Mouse (Mus musculus): ENCODE results near the gene 4930402H24Rik. TPM values are rescaled to one million over a fixed set of nuclear protein-coding genes. Genes with fewer than 3 reads are reported as not detected.

4930402H24Rik gene
- polyA plus RNA-seq, 1 experiment from 2014 or later, result 11.0 TPM

- no peak for DNase-seq (ENCODE audit: low spot score)
Observed at GRCm38 (mm10) chr2:130735281-130735680, 170.9 kb downstream of the 4930402H24Rik start.

DNA sequence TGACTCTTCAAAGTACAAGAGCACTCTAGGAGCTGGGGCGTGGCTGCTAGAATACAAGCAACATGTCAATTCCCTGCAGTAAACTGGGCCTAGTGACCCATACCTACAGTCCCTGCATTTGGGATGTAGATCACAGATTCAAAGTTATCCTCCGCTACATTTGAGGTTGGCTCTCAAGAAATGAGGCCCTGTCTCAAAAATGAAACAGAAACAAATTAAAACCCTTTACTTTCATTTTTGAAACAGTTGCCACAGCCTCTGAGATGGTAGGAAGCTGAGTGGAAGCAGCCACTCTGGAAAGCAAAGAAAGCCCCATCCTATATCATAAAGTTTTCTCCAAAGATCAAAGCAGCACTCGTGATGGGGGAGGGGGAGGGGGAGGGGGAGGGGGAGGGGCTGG, 172.8 kb downstream of the 4930402H24Rik start:
- DNase-seq (ENCODE audit: low spot score), result no peak

GRCm38 (mm10) chr2:130731855-130732254, 174.4 kb downstream of the 4930402H24Rik start:
- no peak for DNase-seq (ENCODE audit: low spot score)

DNA sequence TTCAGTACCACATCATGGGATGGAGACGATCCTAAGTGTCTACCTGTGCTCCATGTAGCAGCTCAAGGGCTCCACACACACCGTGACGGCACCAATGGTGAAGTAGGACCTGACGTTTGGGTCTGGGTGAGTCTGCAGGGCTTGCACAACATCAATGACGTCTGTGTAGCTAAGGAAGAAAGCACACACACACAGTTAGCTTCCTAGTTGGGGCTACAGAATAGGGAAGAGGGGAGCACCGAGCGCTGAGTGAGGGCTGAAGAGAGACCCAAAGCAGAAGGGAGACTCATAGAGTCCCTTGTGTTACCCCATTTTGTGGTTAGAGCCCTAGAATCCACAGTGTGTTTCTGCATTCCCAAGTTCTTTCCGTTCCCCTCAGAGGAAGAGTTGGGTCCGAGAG, 175.5 kb downstream of the 4930402H24Rik start:
- no peak for DNase-seq (ENCODE audit: low spot score)

GRCm38 (mm10) chr2:130728906-130729585, 177.2 kb downstream of the 4930402H24Rik start:
- no peak for DNase-seq (ENCODE audit: low spot score)

GRCm38 (mm10) chr2:130727752-130728151, 178.5 kb downstream of the 4930402H24Rik start:
- DNase-seq (ENCODE audit: low spot score), result no peak

DNA sequence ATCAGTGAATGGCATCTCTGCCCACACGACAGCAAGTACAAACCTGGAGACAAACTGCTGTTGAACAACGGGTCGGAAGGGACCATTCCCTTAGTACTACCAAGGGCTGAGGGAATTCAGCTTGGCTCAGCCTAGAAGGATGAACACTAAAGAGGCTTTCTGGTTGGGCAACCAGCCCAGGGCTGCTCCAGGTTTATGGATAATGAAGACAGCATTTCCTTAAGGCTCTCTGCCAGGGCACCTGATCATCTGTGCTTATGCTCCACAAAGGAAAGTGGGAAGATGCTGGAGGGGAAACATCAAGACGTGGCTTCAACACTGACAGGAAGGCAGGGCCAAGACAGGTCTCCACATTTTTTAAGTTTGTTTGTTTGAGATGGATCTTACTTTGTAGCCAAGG, 181.8 kb downstream of the 4930402H24Rik start:
- DNase-seq (ENCODE audit: low spot score), result no peak

- DNase-seq (ENCODE audit: low spot score), result no peak
Observed at GRCm38 (mm10) chr2:130717951-130718350, 188.3 kb downstream of the 4930402H24Rik start.

- DNase-seq (ENCODE audit: low spot score), result no peak
Observed at GRCm38 (mm10) chr2:130707057-130707456, 199.1 kb downstream of the 4930402H24Rik start.

DNA sequence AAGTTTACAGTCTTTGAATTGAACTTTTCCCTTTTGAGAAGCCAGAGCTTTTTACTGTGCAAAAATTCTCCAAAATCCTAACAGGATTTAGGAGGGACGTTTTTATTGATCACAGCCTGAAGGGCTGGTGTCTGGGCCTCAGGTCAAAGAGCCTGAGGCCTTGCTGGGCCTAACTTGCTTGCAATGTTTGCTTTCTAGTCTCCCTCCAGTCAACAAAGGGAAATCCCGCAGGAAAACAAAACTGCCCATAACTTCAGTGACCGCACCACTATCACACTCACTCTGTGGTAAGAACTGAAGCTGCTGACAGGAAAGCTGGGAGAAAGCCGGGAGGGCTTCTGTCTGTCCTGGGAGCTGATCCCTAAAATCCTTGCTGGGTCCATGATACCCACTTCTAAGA, 199.6 kb downstream of the 4930402H24Rik start:
- no peak for DNase-seq (ENCODE audit: low spot score)

GRCm38 (mm10) chr2:130705178-130705577, 201.0 kb downstream of the 4930402H24Rik start:
- DNase-seq (ENCODE audit: low spot score), result no peak

DNA sequence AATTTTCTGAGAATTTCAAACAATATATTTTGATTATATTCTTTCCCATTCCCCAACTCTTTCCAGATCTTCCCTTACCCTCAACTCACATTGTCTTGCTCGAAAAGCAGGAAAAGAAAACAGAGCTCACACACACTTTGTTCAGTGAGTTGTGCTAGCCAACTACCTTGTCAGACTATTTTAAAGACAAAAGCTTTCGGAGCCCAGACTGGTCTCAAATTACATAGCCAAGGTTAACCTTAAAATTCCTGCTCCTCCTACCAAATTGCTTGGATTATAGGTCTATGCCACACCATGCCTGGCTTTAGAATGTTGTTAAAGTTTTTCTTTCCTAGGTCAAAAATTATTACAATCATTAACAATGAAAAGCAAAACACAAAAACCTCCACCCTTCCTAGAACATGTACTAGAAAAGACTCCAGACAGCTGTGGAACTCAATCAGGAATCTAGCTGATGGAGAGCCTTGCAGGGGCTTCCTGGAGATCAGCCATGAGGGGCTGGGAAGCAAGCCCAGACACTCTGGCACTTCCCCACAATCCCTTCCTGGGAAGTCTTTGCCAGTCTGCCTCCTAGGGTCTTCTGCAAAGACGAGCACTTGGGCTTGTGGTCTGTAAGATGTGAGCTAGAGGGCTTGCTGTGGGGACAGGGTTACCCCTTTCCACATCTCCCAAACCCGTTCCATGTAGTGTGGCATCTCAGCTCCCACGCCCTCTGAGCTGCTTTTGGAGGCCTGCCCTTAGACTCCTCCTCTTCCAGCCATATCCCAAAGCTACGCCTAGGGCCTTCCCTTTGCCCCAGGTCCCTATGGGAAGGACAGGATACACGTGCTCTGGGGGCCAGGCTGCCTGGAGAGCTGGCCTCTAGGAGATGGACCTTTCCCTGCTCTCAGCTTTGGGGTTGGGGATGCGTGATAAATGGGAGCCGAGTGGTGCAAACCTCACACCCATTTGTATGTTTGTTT, 201.9 kb downstream of the 4930402H24Rik start:
- DNase-seq (ENCODE audit: low spot score), result no peak

DNA sequence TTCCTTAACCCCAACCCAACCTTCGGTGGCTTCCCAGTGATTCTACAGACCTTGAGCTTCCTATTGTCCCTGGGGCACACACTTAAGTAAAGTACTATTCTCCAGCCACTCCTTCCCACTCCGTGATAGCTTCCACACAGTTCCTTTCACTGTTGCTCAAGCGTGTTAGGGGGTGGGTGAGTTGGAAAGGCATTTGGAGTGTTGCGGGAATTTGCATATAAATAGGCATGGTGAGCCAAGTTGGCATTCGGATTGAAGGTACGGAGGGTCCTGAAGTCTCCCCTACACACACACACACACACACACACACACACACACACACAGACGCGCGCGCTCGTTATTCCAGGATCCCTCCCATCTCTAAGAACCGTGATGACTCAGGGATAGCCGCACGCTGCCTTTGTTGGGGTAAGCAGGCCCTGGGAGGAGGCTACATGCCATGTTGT, 208.4 kb downstream of the 4930402H24Rik start:
- no peak for DNase-seq (ENCODE audit: low spot score)

GRCm38 (mm10) chr2:130697153-130697810, 208.9 kb downstream of the 4930402H24Rik start, which contains the start of gene Slc4a11:
TSS of gene Slc4a11 (minus strand) at chr2:130697519.
- peak; percentile 57 for DNase-seq (ENCODE audit: low spot score)

DNA sequence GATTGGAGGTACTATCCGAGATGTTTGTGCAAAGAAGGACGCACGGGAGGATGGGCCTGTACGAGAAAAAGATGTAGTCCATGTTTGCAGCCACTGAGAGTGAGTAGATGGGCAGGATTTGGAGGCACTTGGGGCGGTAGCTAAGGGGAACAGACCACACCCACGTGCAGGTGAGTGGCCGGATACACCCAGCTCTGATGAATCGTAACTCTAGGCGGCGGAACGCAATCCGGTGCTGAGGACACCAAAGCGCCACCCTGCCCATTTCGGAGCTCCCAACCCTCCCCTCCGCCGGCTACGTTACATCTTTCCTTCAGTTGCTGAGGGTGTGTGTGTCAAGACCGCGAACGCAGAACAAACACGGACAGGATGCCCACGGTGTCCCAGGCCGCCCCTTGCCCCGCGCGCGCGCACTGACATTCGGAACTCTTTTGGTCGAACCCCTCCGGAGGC, 209.5 kb downstream of the 4930402H24Rik start:
- peak; percentile 41 for DNase-seq (ENCODE audit: low spot score)

DNA sequence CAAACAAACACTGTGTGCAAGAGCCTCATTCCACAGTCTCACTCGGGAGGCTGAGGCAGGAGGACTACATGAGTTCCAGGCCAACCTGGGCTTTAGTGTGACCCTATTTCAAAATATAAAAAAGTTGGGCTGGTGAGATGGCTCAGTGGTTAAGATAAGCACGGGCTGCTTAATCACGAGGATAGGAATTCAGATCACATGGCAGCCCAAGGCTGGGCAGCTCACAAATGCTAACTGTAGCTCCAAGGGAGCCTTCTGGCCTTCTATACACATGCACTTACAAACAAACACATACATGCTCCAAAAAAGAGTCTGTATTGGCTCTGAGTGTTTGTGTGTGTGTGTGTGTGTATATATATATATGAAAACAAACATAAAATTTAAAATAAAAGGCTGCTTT, 212.6 kb downstream of the 4930402H24Rik start:
- DNase-seq (ENCODE audit: low spot score), result no peak

- no peak for DNase-seq (ENCODE audit: low spot score)
Observed at GRCm38 (mm10) chr2:130689011-130689410, 217.2 kb downstream of the 4930402H24Rik start.

DNA sequence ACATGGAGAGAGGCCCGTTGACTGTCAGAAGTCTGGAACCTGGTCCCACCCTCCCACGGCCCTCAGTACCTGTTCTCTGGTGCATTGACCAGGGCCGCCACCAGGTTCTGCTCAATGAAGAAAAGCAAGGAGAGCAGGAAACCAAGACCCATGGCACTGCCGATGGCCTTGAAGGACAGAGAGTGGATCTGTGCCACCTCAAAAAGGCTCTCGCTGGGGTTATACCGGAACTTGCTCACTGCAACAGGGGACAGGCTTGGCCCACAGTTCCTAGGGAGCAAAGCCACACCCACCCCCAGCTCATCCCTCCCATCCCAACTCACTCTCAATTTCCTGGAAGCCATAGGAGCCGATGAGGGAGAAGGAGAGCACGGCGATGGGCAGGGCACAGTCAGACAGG, 220.8 kb downstream of the 4930402H24Rik start:
- no peak for DNase-seq (ENCODE audit: low spot score)

DNA sequence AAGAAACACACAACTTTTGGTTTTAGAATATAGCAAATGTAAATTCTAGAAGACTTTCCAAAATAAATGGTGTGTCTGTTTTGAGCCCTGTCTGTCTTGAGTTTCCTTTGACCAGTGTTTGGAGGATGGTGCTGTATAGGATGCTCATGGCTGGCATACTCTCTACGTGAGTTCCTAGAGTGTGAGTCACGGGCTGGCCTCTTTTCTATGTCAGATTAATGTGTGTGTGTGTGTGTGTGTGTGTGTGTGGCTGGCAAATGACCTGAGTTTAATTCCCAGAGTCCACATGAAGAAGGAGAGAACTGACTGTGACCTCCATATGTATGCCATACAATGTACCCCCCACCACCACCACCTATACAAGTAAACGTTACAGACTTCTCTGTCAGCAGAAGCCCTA, 224.7 kb downstream of the 4930402H24Rik start:
- no peak for DNase-seq (ENCODE audit: low spot score)

DNA sequence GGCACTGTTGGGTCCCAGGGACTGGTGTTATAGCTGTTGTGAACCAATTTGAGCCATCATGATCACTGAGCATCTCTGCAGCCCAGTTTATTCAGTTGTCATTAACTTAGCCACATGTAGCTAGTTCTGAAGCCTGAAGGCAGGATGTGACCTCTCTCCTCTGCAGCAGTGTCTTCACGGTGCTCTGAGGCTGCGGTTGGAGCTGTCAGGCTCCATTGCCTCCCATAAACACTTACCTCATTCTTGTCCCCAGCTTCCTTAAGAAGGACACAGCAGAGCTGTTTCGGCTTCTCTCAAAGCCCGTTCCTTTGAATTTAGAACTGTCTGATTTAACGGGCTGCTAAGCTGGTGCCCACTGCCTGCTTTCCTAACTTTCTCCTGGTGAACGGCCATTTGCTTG, 226.3 kb downstream of the 4930402H24Rik start:
- no peak for DNase-seq (ENCODE audit: low spot score)

GRCm38 (mm10) chr2:130679154-130679553, 227.1 kb downstream of the 4930402H24Rik start:
- DNase-seq (ENCODE audit: low spot score), result no peak

- DNase-seq (ENCODE audit: low spot score), result no peak
Observed at GRCm38 (mm10) chr2:130677211-130677610, 229.0 kb downstream of the 4930402H24Rik start.

Data from thymus, postnatal 0 days (tissue).